Mouse (Mus musculus): ENCODE results near the gene Mast3. TPM values are rescaled to one million over a fixed set of nuclear protein-coding genes. Genes with fewer than 3 reads are reported as not detected.

The Mast3 gene
- polyA plus RNA-seq, 1 experiment from 2014 or later, result 13.9 TPM

Small RNAs within 50 kb of the gene (microRNA-seq; reads per million reads assigned to microRNA genes)
- not detected for gene Mir7240

Other genes starting within 250 kb of the Mast3 start
- gene Isyna1, start 210.7 kb downstream of the Mast3 start, polyA plus RNA-seq (2016; fragmentation: Nextera tagmentation; extraction: Ambion mirVana), result 185 and 195 TPM in 2 replicates
- gene Ssbp4, start 196.2 kb downstream of the Mast3 start, polyA plus RNA-seq (2016; fragmentation: Nextera tagmentation; extraction: Ambion mirVana), result 134 and 142 TPM in 2 replicates
- gene Lrrc25, start 188.9 kb downstream of the Mast3 start, polyA plus RNA-seq (2016; fragmentation: Nextera tagmentation; extraction: Ambion mirVana), result 1.1 and 1.2 TPM in 2 replicates
- gene Gdf15, start 172.6 kb downstream of the Mast3 start, polyA plus RNA-seq (2016; fragmentation: Nextera tagmentation; extraction: Ambion mirVana), result not detected in 2 replicates
- 59.5 and 70.4 TPM in 2 replicates for gene Pgpep1, start 144.7 kb downstream of the Mast3 start, polyA plus RNA-seq (2016; fragmentation: Nextera tagmentation; extraction: Ambion mirVana)
- 303 and 326 TPM in 2 replicates for gene Lsm4, start 131.8 kb downstream of the Mast3 start, polyA plus RNA-seq (2016; fragmentation: Nextera tagmentation; extraction: Ambion mirVana)
- 142 and 150 TPM in 2 replicates for gene Jund, start 106.1 kb downstream of the Mast3 start, polyA plus RNA-seq (2016; fragmentation: Nextera tagmentation; extraction: Ambion mirVana)
- not detected in 2 replicates for gene Iqcn, start 101.6 kb downstream of the Mast3 start, polyA plus RNA-seq (2016; fragmentation: Nextera tagmentation; extraction: Ambion mirVana)
- gene Gm3336, start 86.5 kb downstream of the Mast3 start, polyA plus RNA-seq (2016; fragmentation: Nextera tagmentation; extraction: Ambion mirVana), result not detected in 2 replicates
- gene Pde4c, start 81.3 kb downstream of the Mast3 start, polyA plus RNA-seq (2016; fragmentation: Nextera tagmentation; extraction: Ambion mirVana), result 0.17 and 0.29 TPM in 2 replicates
- 27.0 and 27.6 TPM in 2 replicates for gene Rab3a, start 50.4 kb downstream of the Mast3 start, polyA plus RNA-seq (2016; fragmentation: Nextera tagmentation; extraction: Ambion mirVana)
- 32.7 and 35.7 TPM in 2 replicates for gene Mpv17l2, start 44.1 kb downstream of the Mast3 start, polyA plus RNA-seq (2016; fragmentation: Nextera tagmentation; extraction: Ambion mirVana)
- 76.8 and 78.0 TPM in 2 replicates for gene Pik3r2, start 28.3 kb downstream of the Mast3 start, polyA plus RNA-seq (2016; fragmentation: Nextera tagmentation; extraction: Ambion mirVana)
- 0.13 TPM in 1 of 2 replicates, not detected in the other for gene Il12rb1, start 3.4 kb upstream of the Mast3 start, polyA plus RNA-seq (2016; fragmentation: Nextera tagmentation; extraction: Ambion mirVana)
- gene Arrdc2, start 34.7 kb upstream of the Mast3 start, polyA plus RNA-seq (2016; fragmentation: Nextera tagmentation; extraction: Ambion mirVana), result 6.9 and 7.5 TPM in 2 replicates
- 6.7 and 7.0 TPM in 2 replicates for gene Kcnn1, start 58.2 kb upstream of the Mast3 start, polyA plus RNA-seq (2016; fragmentation: Nextera tagmentation; extraction: Ambion mirVana)
- 123 and 126 TPM in 2 replicates for gene Ccdc124, start 68.9 kb upstream of the Mast3 start, polyA plus RNA-seq (2016; fragmentation: Nextera tagmentation; extraction: Ambion mirVana)
- 0.19 and 0.20 TPM in 2 replicates for gene Slc5a5, start 87.7 kb upstream of the Mast3 start, polyA plus RNA-seq (2016; fragmentation: Nextera tagmentation; extraction: Ambion mirVana)
- gene Rpl18a, start 92.4 kb upstream of the Mast3 start, polyA plus RNA-seq (2016; fragmentation: Nextera tagmentation; extraction: Ambion mirVana), result 3,568 and 3,610 TPM in 2 replicates
- 63.1 and 64.6 TPM in 2 replicates for gene Map1s, start 100.9 kb upstream of the Mast3 start, polyA plus RNA-seq (2016; fragmentation: Nextera tagmentation; extraction: Ambion mirVana)

Data from embryonic facial prominence, embryonic 12.5 days (tissue).